Mouse (Mus musculus) limb, embryonic 15.5 days (tissue): ENCODE results near the gene Tmsb15l. TPM values are rescaled to one million over a fixed set of nuclear protein-coding genes. Genes with fewer than 3 reads are reported as not detected.
"Not testable (repeated sequence)": the region's sequence is repeated elsewhere in the genome, so short reads cannot be mapped to it uniquely, and the experiment has no call there.

ENCODE experiments used
- ATAC-seq: fragments of 200-750 bp; cut with Nextera tagmentation; 2 replicates; pipeline ENCODE4 v1.8.0; 2017; ENCODE audit warnings: low read depth, moderate TSS enrichment; ENCODE audit not compliant: insufficient number of reproducible peaks, low FRiP score, low TSS enrichment
- H3K27ac ChIP-seq: fragments of 300-500 bp; sonication (generic); 2 replicates; pipeline ENCODE4 v1.5.1; 2015; ENCODE audit warnings: moderate library complexity, mild to moderate bottlenecking, inconsistent platforms
- H3K27me3 ChIP-seq: fragments of 300-500 bp; sonication (generic); 2 replicates; pipeline ENCODE4 v1.6.1; 2015; ENCODE audit warnings: inconsistent platforms
- H3K36me3 ChIP-seq: fragments of 300-500 bp; sonication (generic); 2 replicates; pipeline ENCODE4 v1.6.1; 2015; ENCODE audit warnings: inconsistent platforms
- H3K4me1 ChIP-seq: fragments of 300-500 bp; sonication (generic); 2 replicates; pipeline ENCODE4 v1.6.1; 2015; ENCODE audit warnings: inconsistent platforms
- H3K4me2 ChIP-seq: fragments of 300-500 bp; sonication (generic); 2 replicates; pipeline ENCODE4 v1.6.1; 2015; ENCODE audit warnings: mild to moderate bottlenecking, inconsistent platforms
- H3K4me3 ChIP-seq: fragments of 300-500 bp; sonication (generic); 2 replicates; pipeline ENCODE4 v1.5.1; 2015; ENCODE audit warnings: mild to moderate bottlenecking, inconsistent platforms
- H3K9ac ChIP-seq: fragments of 300-500 bp; sonication (generic); 2 replicates; pipeline ENCODE4 v1.6.1; 2015; ENCODE audit warnings: inconsistent platforms
- H3K9me3 ChIP-seq: fragments of 300-500 bp; sonication (generic); 2 replicates; pipeline ENCODE4 v1.6.1; 2016; ENCODE audit warnings: inconsistent platforms
- WGBS: fragments of 180-500 bp; shearing (Covaris S2); methylation state at CpG from one replicate; pipeline ENCODE4 v1.1.7; 2015; 5-methylcytosine and 5-hydroxymethylcytosine counted together
- polyA plus RNA-seq: library from polyadenylated mRNA; unstranded; fragments of >200 nt; fragmentation: Nextera tagmentation; extraction: Ambion mirVana; gene quantifications from 2 replicates; pipeline ENCODE4 v1.2.1, GENCODE M21; 2015

Tmsb15l gene
- polyA plus RNA-seq, 1 experiment from 2014 or later: 5.2 TPM

DNA sequence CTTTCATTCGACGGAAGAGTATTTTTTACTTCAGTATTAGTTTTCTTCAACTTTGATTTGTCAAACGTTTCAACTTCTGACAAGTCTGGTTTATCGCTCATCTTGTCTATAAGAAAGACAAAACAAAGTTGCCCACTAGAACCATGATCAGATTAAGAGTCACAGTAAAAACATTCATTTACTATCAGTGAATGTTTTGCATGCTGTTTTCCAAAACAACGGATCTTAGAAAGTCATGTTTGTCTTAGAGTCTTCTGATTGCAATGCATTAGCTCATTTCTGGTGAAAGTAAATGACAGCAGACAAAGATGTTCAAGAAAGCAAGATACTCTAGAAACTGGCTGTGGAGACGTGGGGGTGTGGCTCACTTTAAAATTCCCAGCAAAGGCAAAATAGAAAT, 1.3 kb downstream of the Tmsb15l start, which contains the start of gene Tmsb15b2:
Tmsb15b2 (minus strand) TSS at position 101 of the 400 bp plus-strand sequence.
- Histone ChIP-seq H3K4me3 (peak within 1 kb of the TSS; percentile 47), H3K9ac (0 out of 2 replicates have a peak within 1 kb of the TSS, but pooled peaks have one; percentile 37), H3K4me2 (peak within 1 kb of the TSS; percentile 45)
- H3K27me3 ChIP-seq, ATAC-seq, H3K36me3 ChIP-seq, H3K9me3 ChIP-seq, H3K27ac ChIP-seq, H3K4me1 ChIP-seq: not testable (repeated sequence)
- 85% methylated on average over 6 of the region's 6 CpGs for WGBS

DNA sequence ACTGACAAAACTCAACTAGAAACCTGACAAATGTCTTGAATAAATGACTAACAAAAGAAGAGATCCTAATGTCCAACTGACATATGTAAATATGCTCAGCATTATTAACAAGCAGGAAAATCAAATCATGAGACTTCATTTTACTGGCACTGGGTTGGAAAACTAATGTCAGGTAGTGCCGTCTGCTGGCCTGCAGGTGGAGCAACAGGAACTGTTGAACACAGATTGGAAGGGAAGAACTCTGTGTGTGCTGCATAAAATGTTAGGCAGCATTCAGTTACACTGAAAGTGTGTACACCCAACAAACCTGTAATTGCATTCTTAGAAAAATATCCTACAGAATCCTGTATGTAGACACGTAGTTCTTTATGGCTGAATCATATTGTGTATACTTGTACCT, 17.0 kb downstream of the Tmsb15l start:
- no peaks in the 10 kb centered on the region for H3K4me1 ChIP-seq
- no peak overlapping the region for H3K27ac ChIP-seq
- H3K9me3 ChIP-seq: no peaks in the 10 kb centered on the region
- no peak overlapping the region for H3K4me3 ChIP-seq
- ATAC-seq: no peak
- H3K9ac ChIP-seq: no peak overlapping the region
- no peak overlapping the region for H3K4me2 ChIP-seq
- H3K36me3 ChIP-seq: no peaks in the 10 kb centered on the region
- 35% methylated on average over 2 of the region's 2 CpGs for WGBS
- no peaks in the 10 kb centered on the region for H3K27me3 ChIP-seq

DNA sequence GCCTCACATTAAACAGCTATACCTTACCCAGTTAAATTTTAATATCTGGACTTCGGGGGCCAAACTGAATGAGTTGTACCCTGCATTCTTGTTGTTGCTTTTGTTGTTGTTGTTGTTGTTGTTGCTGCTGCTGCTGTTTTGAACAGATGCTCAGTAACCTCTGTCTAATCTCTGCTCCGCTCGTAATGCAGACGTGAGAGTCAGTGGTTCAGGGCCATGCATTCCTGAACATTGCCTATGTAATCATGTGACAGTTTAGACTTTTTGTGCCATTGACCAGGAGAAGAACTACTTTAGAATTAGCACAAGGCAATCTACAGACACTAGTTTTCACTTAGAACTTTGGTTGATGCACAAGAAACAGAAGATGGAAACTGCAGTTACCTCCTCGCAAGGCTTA, 18.4 kb downstream of the Tmsb15l start:
- 74% methylated on average over 5 of the region's 5 CpGs for WGBS
- not testable (repeated sequence) for H3K36me3 ChIP-seq, H3K4me1 ChIP-seq, H3K9ac ChIP-seq, H3K27me3 ChIP-seq, ATAC-seq, H3K9me3 ChIP-seq, H3K27ac ChIP-seq
- peak overlapping the region; percentile 41 for H3K4me2 ChIP-seq
- H3K4me3 ChIP-seq: peak overlapping the region; percentile 38

DNA sequence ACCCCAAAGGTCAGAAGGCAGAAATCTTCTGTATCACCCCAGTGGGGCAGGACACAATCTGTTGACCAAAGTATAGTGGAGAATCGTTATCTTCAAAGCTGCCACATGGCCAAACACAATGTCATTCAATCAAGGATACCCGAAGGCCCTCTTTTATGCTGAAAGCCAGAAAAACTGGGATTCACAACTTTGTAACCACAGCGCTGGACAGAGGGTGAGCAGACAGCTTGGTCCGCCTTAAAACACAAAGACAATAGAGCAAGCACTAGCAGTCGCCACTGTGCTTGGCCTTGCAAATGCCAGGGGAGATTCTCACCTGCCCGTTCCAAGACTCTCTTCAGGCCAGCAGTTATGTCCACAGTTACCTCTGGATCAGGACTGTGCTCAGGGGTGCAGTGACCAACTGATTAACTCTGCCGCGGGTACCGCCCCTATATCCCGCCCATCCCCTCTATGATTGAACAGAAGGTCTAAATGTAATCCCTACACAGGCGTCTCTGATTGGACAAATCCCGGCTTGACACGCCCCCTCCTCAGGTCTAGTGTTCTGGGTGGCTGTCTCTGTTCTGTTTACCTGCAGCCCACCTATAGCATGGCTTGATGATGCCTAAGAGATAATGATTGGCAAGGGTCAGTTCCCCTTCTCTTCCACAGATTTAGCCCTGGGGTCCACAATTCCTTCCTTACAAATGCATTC, 18.9 kb downstream of the Tmsb15l start:
- not testable (repeated sequence) for H3K9ac ChIP-seq, H3K9me3 ChIP-seq, H3K4me1 ChIP-seq, H3K27ac ChIP-seq, H3K27me3 ChIP-seq, H3K36me3 ChIP-seq
- Histone ChIP-seq H3K4me2 (peak overlapping the region; percentile 41), H3K4me3 (peak overlapping the region; percentile 38)
- 39% methylated on average over 13 of the region's 13 CpGs for WGBS
- peak; percentile 72; the same call in 1 of the 2 replicates for ATAC-seq

DNA sequence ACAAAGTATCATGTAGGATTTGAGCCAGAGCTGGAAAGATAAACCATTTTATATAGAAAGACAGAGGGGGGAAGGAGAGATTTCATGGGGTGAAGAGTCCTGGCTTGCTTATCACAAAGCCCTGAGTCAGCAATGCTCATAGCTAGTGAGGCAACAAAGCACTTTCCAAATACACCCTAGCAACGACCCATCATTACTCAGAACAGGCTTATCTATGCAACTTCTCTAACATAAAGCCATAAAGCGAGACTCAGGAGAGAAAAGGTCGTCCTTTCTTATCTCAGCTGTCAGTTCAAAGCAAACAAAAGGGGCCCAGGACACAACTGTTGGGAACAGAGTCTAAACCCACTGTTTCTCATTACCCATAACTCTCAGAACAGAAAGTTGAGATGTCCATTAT, 38.7 kb downstream of the Tmsb15l start:
- Histone ChIP-seq H3K4me1 (no peaks in the 10 kb centered on the region), H3K36me3 (no peaks in the 10 kb centered on the region), H3K9me3 (no peaks in the 10 kb centered on the region), H3K9ac (no peak overlapping the region), H3K27ac (no peak overlapping the region), H3K4me2 (no peak overlapping the region), H3K27me3 (no peaks in the 10 kb centered on the region), H3K4me3 (no peak overlapping the region)
- ATAC-seq: no peak
- WGBS: 34% methylated on average over 3 of the region's 3 CpGs

DNA sequence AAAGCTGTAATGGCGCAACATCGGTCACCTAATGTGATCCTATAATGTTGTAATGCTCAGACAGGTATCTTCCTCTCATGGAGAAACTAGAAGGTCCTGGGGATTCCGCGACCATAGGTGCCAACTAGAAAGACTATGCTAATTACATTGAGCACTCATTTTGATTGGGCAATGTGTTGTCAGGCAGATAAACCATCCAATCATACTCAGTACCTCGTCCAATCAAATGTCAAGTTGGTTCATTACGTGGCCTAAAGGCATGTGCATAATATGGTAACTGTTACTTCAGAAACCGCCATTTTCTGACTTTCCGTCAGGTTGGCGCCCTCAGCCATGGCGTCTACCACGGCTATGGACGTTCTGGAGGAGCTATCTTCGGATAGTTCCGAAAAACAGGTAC, 49.6 kb downstream of the Tmsb15l start, which contains the start of gene H2bfm:
H2bfm (plus strand) TSS at position 295 of the 400 bp plus-strand sequence.
- H3K27ac ChIP-seq: no peak within 1 kb of the TSS
- H3K4me3 ChIP-seq: no peak within 1 kb of the TSS
- no peaks in the 10 kb centered on the region for H3K27me3 ChIP-seq
- 89% methylated on average over 14 of the region's 14 CpGs for WGBS
- no peak for ATAC-seq
- H3K4me2 ChIP-seq: no peak within 1 kb of the TSS
- no peak within 1 kb of the TSS for H3K9ac ChIP-seq
- H3K36me3 ChIP-seq: no peaks in the 10 kb centered on the region
- no peaks in the 10 kb centered on the region for H3K9me3 ChIP-seq
- H3K4me1 ChIP-seq: no peaks in the 10 kb centered on the region

DNA sequence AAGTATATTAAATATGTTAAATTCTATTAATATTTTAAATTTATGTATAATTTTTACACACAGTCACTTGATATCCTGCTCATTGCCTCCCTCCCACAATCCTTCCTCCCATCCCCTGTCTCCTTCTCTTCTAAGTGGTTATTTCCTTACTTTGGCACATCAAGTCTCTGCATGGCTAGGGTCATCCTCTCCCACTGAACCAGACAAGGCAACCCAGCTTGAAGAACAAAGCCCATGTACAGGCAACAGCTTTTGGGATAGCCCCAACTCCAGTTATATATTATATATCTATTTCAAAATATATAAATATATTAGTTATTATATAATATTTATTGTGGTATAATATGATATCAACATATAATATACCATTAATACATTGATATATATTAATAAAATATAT, 50.8 kb downstream of the Tmsb15l start:
- H3K9ac ChIP-seq: no peak overlapping the region
- H3K36me3 ChIP-seq: no peaks in the 10 kb centered on the region
- H3K4me3 ChIP-seq: no peak overlapping the region
- no peaks in the 10 kb centered on the region for H3K27me3 ChIP-seq
- no peak for ATAC-seq
- H3K4me1 ChIP-seq: no peaks in the 10 kb centered on the region
- H3K27ac ChIP-seq: no peak overlapping the region
- no peaks in the 10 kb centered on the region for H3K9me3 ChIP-seq
- no peak overlapping the region for H3K4me2 ChIP-seq

Other genes starting within 250 kb of the Tmsb15l start
- 636 and 640 TPM in 2 replicates for gene Morf4l2, start 233.2 kb downstream of the Tmsb15l start, polyA plus RNA-seq
- gene Glra4, start 196.7 kb downstream of the Tmsb15l start, polyA plus RNA-seq: not detected in 2 replicates
- 7.1 and 9.5 TPM in 2 replicates for gene Plp1, start 154.2 kb downstream of the Tmsb15l start, polyA plus RNA-seq
- 0.31 and 0.44 TPM in 2 replicates for gene Rab9b, start 108.1 kb downstream of the Tmsb15l start, polyA plus RNA-seq
- gene H2bfm, start 49.5 kb downstream of the Tmsb15l start, polyA plus RNA-seq: not detected in 2 replicates
- gene Tmsb15b2, start 1.4 kb downstream of the Tmsb15l start, polyA plus RNA-seq: 38.3 and 41.4 TPM in 2 replicates
- gene Tmsb15b1, start within 50 bp of the Tmsb15l start, polyA plus RNA-seq: 17.3 and 23.6 TPM in 2 replicates
- gene Zcchc18, start 16.3 kb upstream of the Tmsb15l start, polyA plus RNA-seq: 13.8 and 16.3 TPM in 2 replicates
- 9.8 and 11.2 TPM in 2 replicates for gene Slc25a53, start 61.4 kb upstream of the Tmsb15l start, polyA plus RNA-seq
- gene Fam199x, start 72.7 kb upstream of the Tmsb15l start, polyA plus RNA-seq: 4.5 and 5.6 TPM in 2 replicates
- not detected in 2 replicates for gene Esx1, start 145.2 kb upstream of the Tmsb15l start, polyA plus RNA-seq